Mouse (Mus musculus) left cerebral cortex, adult 18-20 months (tissue): ENCODE measurements around the gene Papss2. TPM values are rescaled to one million over a fixed set of nuclear protein-coding genes. Genes with fewer than 3 reads are reported as not detected.

Experiments used
- DNase-seq, 2 experiments: peaks; one replicate each; pipeline ENCODE4 v3.0.0; 2021 to 2022; ENCODE audit warnings: low spot score in 2 of 2, mixed read lengths in 1 of 2
- total RNA-seq, 2 experiments: library from RNA; stranded (reverse); gene quantifications; 2 replicates each; pipeline ENCODE4 v1.2.3; 2021

Gene Papss2
- total RNA-seq, 2 experiments from 2014 or later = 10.5 to 10.8 TPM

DNA sequence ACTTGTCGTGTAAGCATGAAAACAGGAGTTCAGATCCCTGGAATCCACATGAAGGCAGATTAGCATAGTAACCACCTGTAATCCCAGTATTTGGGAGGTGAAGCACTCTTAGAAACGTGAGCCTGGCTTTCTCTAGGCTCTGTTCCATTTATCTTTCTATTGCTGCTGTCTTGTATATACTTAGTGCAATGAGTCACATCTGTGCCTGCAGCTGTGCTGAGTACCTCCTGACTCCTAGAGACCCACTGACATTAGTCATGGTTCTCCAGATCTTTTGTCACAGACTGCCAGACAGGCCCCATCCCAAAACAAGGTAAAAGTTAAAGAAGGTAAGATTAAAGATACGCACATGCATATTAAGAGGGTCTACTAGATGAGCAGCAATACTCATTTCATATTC, 106.6 kb downstream of the Papss2 start:
- DNase-seq = no peak

- no peak for DNase-seq
Measured at GRCm38 (mm10) chr19:32708996-32709395, 113.4 kb downstream of the Papss2 start.

DNA sequence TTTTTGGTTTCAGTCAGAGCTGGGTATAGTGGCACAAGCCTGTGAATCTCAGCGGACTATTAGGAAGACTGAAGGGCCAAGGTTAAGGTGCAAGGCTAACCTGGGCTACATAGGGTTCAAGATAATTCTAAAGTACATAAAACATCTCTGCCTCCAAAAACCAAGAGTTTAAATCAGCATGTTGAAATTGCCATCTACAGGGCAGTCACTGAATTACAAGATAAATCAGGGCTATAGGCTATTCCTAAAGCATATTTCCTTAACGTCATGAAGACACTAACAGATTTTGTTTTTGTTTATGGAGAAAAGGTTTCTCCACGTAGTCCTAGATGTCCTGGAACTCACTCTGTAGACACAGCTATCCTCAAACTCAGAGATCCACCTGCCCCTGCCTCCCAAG, 114.7 kb downstream of the Papss2 start:
- DNase-seq = no peak

DNA sequence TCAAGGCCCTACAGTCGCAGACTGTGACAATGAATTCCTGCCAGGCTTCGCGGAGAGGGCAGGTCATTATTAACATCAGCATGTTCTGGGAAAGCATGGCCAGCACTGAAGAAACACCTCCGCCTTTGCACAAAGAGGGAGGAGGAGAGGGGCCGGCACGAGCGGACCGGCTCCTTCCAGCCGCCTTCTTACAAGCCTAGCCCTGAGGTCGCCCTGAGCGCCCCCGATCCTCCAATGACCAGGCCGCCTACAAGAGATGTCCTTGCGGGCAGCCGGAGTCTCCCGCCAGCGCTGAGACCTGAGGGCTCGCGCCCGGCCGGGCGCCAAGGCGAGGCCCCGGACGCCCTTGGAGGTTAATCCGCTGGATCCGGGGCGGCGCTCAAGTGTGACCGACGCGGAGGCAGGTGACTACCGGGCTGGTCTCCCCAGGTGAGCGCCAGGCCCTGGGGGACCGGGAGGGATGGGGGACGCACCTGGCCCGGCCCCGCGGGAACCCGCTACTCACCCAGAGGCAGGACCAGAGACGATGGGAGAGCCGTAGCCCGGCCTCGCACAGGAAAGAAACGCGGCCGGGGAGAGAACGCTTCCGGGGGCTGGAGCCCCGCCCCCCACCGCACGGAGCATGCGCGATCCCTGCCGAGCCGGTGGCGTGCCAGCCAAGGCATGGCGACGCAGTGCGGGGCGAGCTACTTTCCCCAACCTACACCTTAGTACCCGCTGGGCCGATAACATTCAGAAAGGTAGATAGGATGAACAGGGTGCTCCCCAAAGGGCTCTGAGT, 116.4 kb downstream of the Papss2 start:
- DNase-seq = peak; percentile 93 to 94

DNA sequence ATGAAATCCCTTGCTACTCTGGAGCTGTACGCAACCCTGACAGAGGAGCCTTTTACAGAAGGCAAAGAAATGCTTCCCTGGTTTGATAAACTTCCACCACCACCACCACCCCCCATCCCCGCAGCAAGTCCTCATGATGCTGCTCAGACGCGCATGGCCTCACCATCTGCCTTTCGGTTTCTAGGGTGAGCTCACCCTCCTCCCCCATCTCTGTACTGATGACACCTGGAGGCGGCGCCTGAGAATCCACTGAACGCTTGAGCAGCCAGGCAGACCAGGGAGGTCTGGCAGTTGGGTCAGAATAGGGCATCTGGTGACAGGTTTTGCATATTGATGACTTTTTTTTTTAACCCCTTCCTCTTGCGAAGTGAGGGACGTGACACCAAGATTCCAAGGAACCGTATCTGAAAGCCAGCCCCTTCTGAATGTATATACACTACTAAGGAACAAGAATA, 117.0 kb downstream of the Papss2 start:
- peak; percentile 60 to 78 for DNase-seq

DNA sequence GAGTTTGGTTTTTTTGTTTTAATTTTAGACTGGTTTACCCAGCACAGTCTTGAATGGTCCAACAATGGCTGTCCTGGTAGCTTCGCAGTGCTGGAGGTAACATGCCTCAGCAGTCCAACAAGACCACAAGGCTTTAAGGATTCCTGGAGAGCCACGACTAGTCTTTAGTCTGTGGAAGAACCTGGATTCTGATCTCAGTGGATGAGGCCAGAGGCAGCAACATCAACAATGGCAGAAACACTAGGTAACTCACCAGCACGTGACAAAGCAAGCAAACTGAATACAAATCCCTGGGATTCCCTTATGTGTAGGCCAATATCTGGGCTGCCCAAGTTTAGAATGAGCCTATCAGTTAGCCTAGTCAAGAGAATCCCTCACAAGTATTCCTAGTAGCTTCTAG, 117.9 kb downstream of the Papss2 start:
- no peak for DNase-seq

GRCm38 (mm10) chr19:32715201-32715600, 119.6 kb downstream of the Papss2 start:
- DNase-seq = peak; percentile 77 to 79

DNA sequence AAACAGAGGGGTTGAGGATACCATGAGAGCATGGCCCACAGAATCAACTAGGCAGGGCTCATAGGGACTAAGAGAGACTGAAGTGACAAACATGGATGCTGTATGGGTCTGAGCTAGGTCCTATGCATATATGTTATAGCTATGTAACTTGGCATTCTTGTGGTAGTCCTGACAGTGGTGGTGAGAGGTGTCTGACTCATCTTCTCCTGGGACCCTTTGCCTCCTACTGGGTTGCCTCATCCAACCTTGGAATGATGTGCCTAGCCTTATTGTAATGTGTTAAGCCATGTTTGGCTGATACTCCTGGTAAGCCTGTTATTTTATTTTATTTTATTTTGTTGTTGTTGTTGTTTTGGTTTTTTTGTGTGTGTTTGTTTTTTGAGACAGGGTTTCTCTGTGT, 120.1 kb downstream of the Papss2 start:
- no peak for DNase-seq

Other genes with a start within 250 kb of the Papss2 start
- 10 to 100 TPM; 45.3 to 46.0 TPM for gene Sgms1, start 206.1 kb upstream of the Papss2 start, total RNA-seq
- 10 to 100 TPM; 34.2 to 43.4 TPM for gene Rpl9-ps6, start 129.2 kb upstream of the Papss2 start, total RNA-seq
- 10 to 100 TPM; 66.5 to 68.9 TPM for gene Minpp1, start 110.0 kb upstream of the Papss2 start, total RNA-seq
- 10 to 100 TPM; 88.3 to 98.0 TPM for gene Atad1, start 144.0 kb downstream of the Papss2 start, total RNA-seq
- 100 to 1,000 TPM; 144 to 146 TPM for gene Pten, start 161.7 kb downstream of the Papss2 start, total RNA-seq